Mouse (Mus musculus) kidney, embryonic 14.5 days (tissue): Measurements from ENCODE around the gene Scamp5. TPM values are rescaled to one million over a fixed set of nuclear protein-coding genes. Genes with fewer than 3 reads are reported as not detected.

ENCODE experiments used
- ATAC-seq: fragments of 200-750 bp; cut with Nextera tagmentation; 2 replicates; pipeline ENCODE4 v1.8.0; 2017; ENCODE audit warnings: moderate number of reproducible peaks, mild to moderate bottlenecking, moderate TSS enrichment, moderate library complexity; ENCODE audit not compliant: low FRiP score, low TSS enrichment
- H3K27ac ChIP-seq: fragments of 300-500 bp; sonication (generic); 2 replicates; pipeline ENCODE4 v1.5.1; 2014; ENCODE audit warnings: low read depth, mild to moderate bottlenecking, low read length, moderate library complexity, mixed read lengths
- H3K27me3 ChIP-seq: fragments of 300-500 bp; sonication (generic); 2 replicates; pipeline ENCODE4 v1.6.1; 2014; ENCODE audit warnings: mild to moderate bottlenecking, low read length; ENCODE audit not compliant: control insufficient read depth, insufficient read depth
- H3K36me3 ChIP-seq: fragments of 300-500 bp; sonication (generic); 2 replicates; pipeline ENCODE4 v1.6.1; 2014; ENCODE audit warnings: low read length, mixed read lengths; ENCODE audit not compliant: control insufficient read depth, insufficient read depth
- H3K4me1 ChIP-seq: fragments of 300-500 bp; sonication (generic); 2 replicates; pipeline ENCODE4 v1.6.1; 2014; ENCODE audit warnings: low read length, mixed read lengths; ENCODE audit not compliant: control insufficient read depth, insufficient read depth
- H3K4me2 ChIP-seq: fragments of 300-500 bp; sonication (generic); replicated peaks from 2 replicates; pipeline ENCODE4 v1.6.1; 2014; ENCODE audit warnings: low read depth, mild to moderate bottlenecking, low read length
- H3K4me3 ChIP-seq: fragments of 300-500 bp; sonication (generic); 2 replicates; pipeline ENCODE4 v1.5.1; 2014; ENCODE audit warnings: mild to moderate bottlenecking, low read length
- H3K9ac ChIP-seq: fragments of 300-500 bp; sonication (generic); 2 replicates; pipeline ENCODE4 v1.6.1; 2014; ENCODE audit warnings: low read depth, mild to moderate bottlenecking, low read length, moderate library complexity
- H3K9me3 ChIP-seq: fragments of 300-500 bp; sonication (generic); 2 replicates; pipeline ENCODE4 v1.6.1; 2016; ENCODE audit warnings: low read length; ENCODE audit not compliant: control insufficient read depth
- WGBS: fragments of 180-500 bp; shearing (Covaris S2); extraction: QIAGEN DNeasy Blood & Tissue Kit; methylation state at CpG from one replicate; pipeline ENCODE4 v1.1.7; 2014; 5-methylcytosine and 5-hydroxymethylcytosine counted together
- polyA plus RNA-seq: library from polyadenylated mRNA; unstranded; fragments of >200 nt; fragmentation: Nextera tagmentation; extraction: Ambion mirVana; gene quantifications from 2 replicates; pipeline ENCODE4 v1.2.1, GENCODE M21; 2014

Gene Scamp5
- polyA plus RNA-seq, 1 experiment from 2014 or later, result 9.0 TPM

- no peaks in the 10 kb centered on the region for H3K9me3 ChIP-seq
- no peak overlapping the region for H3K27ac ChIP-seq
- peak; percentile 51 for ATAC-seq
These were observed 539 bp downstream of the Scamp5 start for GRCm38 (mm10) chr9:57467271-57467771.

GRCm38 (mm10) chr9:57466101-57466500, 1.8 kb downstream of the Scamp5 start:
- H3K36me3 ChIP-seq, result no peaks in the 10 kb centered on the region
- 63% methylated on average over 3 of the region's 3 CpGs for WGBS
- no peak overlapping the region for H3K4me3 ChIP-seq

More at GRCm38 (mm10) chr9:57467271-57467771, 539 bp downstream of the Scamp5 start:
- WGBS, result under 1% methylated on average over 18 of the region's 18 CpGs
- Histone ChIP-seq H3K4me1 (peaks cover 8% of the 10 kb centered on the region; the same call in 1 of the 2 replicates), H3K4me3 (peak overlapping the region; percentile 68), H3K9ac (peak overlapping the region; percentile 69), H3K36me3 (no peaks in the 10 kb centered on the region), H3K27me3 (no peaks in the 10 kb centered on the region), H3K4me2 (peak overlapping the region; percentile 90)

GRCm38 (mm10) chr9:57462866-57463265, 5.0 kb downstream of the Scamp5 start:
- Histone ChIP-seq H3K4me1 (peaks cover 8% of the 10 kb centered on the region; the same call in 1 of the 2 replicates), H3K9ac (no peak overlapping the region), H3K36me3 (no peaks in the 10 kb centered on the region), H3K27me3 (no peaks in the 10 kb centered on the region), H3K4me2 (no peak overlapping the region), H3K27ac (no peak overlapping the region), H3K4me3 (no peak overlapping the region), H3K9me3 (no peaks in the 10 kb centered on the region)
- 77% methylated on average over 6 of the region's 6 CpGs for WGBS
- ATAC-seq, result no peak

More at GRCm38 (mm10) chr9:57466101-57466500, 1.8 kb downstream of the Scamp5 start:
- Histone ChIP-seq H3K4me2 (no peak overlapping the region), H3K9ac (no peak overlapping the region), H3K27me3 (no peaks in the 10 kb centered on the region), H3K4me1 (peaks cover 8% of the 10 kb centered on the region; the same call in 1 of the 2 replicates), H3K27ac (no peak overlapping the region), H3K9me3 (no peaks in the 10 kb centered on the region)
- ATAC-seq, result no peak

- H3K9me3 ChIP-seq, result no peaks in the 10 kb centered on the region
- no peak overlapping the region for H3K27ac ChIP-seq
- H3K4me3 ChIP-seq, result no peak overlapping the region
- no peak overlapping the region for H3K4me2 ChIP-seq
- no peak for ATAC-seq
- WGBS, result 91% methylated on average over 2 of the region's 2 CpGs
- H3K36me3 ChIP-seq, result no peaks in the 10 kb centered on the region
- no peaks in the 10 kb centered on the region for H3K4me1 ChIP-seq
- H3K9ac ChIP-seq, result no peak overlapping the region
- no peaks in the 10 kb centered on the region for H3K27me3 ChIP-seq
These were observed 8.2 kb downstream of the Scamp5 start for GRCm38 (mm10) chr9:57459707-57460106.

- H3K9me3 ChIP-seq, result no peaks in the 10 kb centered on the region
These were observed 14.3 kb downstream of the Scamp5 start for GRCm38 (mm10) chr9:57453516-57453915.

GRCm38 (mm10) chr9:57452624-57453462, 15.0 kb downstream of the Scamp5 start:
- no peak for ATAC-seq
- no peak overlapping the region for H3K9ac ChIP-seq
- H3K4me2 ChIP-seq, result no peak overlapping the region
- 78% methylated on average over 8 of the region's 8 CpGs for WGBS
- no peak overlapping the region for H3K4me3 ChIP-seq
- H3K36me3 ChIP-seq, result no peaks in the 10 kb centered on the region
- no peaks in the 10 kb centered on the region for H3K9me3 ChIP-seq
- H3K27me3 ChIP-seq, result no peaks in the 10 kb centered on the region
- H3K27ac ChIP-seq, result no peak overlapping the region
- no peaks in the 10 kb centered on the region for H3K4me1 ChIP-seq

More at GRCm38 (mm10) chr9:57453516-57453915, 14.3 kb downstream of the Scamp5 start:
- Histone ChIP-seq H3K4me2 (no peak overlapping the region), H3K27ac (no peak overlapping the region), H3K27me3 (no peaks in the 10 kb centered on the region), H3K36me3 (no peaks in the 10 kb centered on the region), H3K9ac (no peak overlapping the region), H3K4me3 (no peak overlapping the region), H3K4me1 (no peaks in the 10 kb centered on the region)
- ATAC-seq, result no peak
- 86% methylated on average over 4 of the region's 4 CpGs for WGBS

- H3K9me3 ChIP-seq, result no peaks in the 10 kb centered on the region
- no peak overlapping the region for H3K4me2 ChIP-seq
- WGBS, result 55% methylated on average over 1 of the region's 1 CpGs
- no peak overlapping the region for H3K9ac ChIP-seq
- no peak overlapping the region for H3K27ac ChIP-seq
- H3K4me1 ChIP-seq, result no peaks in the 10 kb centered on the region
- H3K36me3 ChIP-seq, result no peaks in the 10 kb centered on the region; the same call in 1 of the 2 replicates
- no peak overlapping the region for H3K4me3 ChIP-seq
- H3K27me3 ChIP-seq, result no peaks in the 10 kb centered on the region
- ATAC-seq, result no peak
These were observed 18.1 kb downstream of the Scamp5 start for GRCm38 (mm10) chr9:57449715-57450114.

- Histone ChIP-seq H3K9ac (no peak overlapping the region), H3K4me2 (no peak overlapping the region), H3K27me3 (no peaks in the 10 kb centered on the region), H3K4me3 (no peak overlapping the region), H3K27ac (no peak overlapping the region), H3K36me3 (no peaks in the 10 kb centered on the region; the same call in 1 of the 2 replicates), H3K4me1 (peaks cover 19% of the 10 kb centered on the region), H3K9me3 (no peaks in the 10 kb centered on the region)
- WGBS, result 100% methylated on average over 1 of the region's 1 CpGs
- ATAC-seq, result no peak
These were observed 27.2 kb downstream of the Scamp5 start for GRCm38 (mm10) chr9:57440620-57441019.
